Mouse (Mus musculus) mature B cell (primary cell): ENCODE measurements around the gene Dnm3.

Experiments
- in situ Hi-C: fragments of 300-500 bp; cut with MboI; formaldehyde crosslinking; loops from 2 replicates; pipeline ENCODE4 v1.14.3; 2019

Dnm3 gene

DNA sequence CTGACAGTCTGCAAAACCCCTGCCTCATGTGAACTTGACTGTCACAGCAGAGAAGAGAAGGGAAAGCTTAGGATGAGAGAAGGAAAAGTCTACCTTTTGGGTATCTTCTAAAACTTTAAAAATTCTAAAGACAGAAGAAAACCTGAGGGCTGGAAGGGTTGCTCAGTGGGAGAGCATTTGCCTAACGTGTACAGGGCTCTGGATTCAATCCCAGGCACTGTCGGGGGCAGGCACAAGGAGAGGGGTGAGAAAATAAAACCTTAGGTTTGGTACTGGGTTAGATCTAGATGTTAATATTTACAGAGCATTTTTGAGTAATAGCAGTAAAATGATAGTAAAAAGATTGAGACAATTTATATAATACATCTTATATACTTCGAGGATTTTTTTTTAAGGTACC is 353.4 kb downstream of the Dnm3 start:
- in situ Hi-C loops, result no loop called here

DNA sequence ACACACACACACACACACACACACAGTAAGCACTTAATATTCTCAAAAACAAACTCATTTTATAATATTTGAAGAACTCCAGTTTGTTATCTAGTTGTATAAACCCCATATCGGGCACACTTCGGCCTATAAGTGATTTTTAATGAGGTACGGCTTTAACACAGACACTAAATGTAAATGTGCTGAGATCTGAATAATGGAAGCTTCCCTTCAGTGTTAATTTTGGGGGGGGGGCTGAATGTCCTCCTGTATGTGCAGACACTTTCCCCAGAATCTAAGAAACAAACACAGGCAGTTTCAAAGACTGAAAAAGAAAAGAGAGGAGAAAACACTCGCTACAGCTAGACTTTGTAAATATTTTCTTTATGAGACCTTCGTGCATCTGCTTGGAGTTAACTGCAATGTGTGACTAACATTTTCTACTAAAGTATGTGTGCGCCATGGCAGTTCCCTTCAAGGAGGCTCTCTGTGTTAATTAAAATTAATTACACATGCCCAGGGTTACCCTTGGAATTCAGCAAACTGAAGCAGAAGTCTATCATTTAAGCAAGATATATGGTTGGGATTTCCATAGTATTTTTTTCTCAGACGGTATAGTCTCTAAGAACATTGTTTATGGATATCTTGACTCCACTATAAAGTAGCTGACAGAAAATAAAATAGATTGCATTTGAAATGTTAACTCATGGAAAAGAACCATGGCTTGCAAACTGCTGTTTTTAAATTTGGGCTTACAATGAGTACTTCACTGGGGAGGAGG is 356.2 kb downstream of the Dnm3 start:
- in situ Hi-C loops, result no loop called here

DNA sequence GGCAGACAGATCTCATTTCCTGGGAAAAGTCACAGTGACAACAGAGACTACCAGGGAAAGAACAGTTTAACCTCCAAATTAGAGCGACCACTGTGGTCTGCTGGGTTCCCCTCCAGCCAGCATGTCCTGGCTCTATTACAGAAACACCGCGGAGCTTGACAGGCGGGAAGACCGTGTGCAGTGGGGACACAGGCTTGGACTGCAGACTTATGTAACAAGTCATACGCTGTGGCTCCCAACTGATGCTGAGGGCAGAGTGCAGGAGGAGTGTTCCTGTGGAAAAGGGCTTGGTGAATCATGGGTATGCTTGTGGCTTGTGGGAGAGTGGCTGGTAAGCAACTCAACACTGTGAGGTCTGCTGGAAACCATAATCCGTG is 368.4 kb downstream of the Dnm3 start:
- in situ Hi-C loops, result no loop called here

DNA sequence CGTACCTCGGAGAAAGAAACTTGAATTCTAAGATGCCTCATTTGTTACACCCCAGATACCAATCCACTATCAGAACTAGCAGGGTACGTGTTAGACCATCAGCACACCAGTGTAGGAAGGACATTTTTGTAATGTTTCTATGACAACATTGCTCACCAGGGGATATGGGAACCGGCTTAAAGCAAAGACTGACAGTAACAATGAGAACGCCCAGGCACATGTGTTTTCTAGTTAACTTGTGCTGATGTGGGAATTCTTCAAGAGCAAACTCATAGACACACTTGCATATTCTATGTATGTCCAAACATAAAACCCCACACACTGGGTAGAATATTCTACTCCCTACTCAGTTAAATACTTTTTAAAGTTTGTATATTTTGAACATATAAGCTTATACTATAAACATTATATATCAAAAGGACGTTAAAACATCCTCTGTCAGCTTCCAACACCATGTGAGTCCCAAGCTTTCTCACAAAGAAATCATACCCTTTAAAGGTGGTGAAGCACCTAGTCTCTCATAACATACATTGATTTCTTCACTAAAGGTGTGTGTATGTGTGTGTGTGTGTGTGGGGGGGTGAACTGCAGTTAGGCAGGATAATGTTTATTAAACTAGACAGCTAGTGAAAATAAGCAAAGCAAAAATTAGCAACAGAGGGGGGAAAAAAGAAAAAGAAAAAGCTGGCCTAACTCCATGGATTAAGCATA is 369.0 kb downstream of the Dnm3 start:
- in situ Hi-C loops, result no loop called here

DNA sequence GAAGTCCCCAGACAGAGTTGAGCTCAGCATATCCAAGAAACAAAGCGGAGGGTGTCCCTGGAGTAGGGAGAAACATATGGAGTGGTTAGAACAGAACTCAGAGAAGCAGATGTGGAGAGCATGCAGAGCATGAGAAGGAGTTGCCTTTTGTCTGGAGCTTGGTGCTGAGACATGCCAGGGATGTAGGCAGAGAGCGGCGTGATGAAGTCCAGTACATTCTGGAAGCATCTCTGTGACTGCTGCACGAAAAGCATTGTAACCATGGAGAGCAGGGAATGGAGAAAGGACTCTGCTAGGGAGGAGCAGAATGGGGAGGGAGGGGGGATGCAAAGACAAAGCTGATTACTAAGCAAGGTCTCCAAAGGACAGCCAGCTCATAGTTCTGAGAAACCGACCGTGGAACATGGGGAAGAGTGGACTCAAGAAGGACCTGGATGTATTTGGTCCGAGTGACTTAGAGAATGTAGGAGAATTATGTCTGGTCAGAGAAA is 369.6 kb downstream of the Dnm3 start:
- in situ Hi-C loops, result no loop called here

DNA sequence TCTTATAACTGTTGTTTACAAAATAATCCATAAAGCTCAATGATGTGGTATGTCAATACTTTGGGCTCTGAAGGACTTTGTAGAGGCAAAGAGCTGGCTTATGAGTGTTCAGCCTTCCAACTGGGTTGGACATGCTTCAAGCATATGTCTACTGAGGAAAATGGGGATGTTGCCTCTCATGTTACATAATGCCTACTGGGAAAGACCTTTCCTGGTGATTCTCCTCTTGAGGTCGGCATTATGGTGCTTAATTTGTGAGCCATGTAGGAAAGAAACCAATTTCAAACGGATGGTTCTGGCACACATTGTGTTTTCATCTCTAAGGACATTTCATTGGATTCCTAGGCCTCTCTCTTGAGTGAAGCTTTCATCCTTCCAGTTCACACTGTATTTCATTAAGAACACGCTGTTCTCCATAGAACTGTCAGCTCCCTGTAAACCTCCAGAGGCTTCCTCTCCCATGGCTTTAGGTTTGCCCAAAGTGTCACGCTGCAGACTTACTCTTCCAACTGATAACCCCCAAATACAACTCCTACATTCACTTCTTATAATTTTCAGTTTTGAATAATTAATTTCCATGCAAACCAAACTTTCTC is 370.7 kb downstream of the Dnm3 start:
- in situ Hi-C loops, result no loop called here

DNA sequence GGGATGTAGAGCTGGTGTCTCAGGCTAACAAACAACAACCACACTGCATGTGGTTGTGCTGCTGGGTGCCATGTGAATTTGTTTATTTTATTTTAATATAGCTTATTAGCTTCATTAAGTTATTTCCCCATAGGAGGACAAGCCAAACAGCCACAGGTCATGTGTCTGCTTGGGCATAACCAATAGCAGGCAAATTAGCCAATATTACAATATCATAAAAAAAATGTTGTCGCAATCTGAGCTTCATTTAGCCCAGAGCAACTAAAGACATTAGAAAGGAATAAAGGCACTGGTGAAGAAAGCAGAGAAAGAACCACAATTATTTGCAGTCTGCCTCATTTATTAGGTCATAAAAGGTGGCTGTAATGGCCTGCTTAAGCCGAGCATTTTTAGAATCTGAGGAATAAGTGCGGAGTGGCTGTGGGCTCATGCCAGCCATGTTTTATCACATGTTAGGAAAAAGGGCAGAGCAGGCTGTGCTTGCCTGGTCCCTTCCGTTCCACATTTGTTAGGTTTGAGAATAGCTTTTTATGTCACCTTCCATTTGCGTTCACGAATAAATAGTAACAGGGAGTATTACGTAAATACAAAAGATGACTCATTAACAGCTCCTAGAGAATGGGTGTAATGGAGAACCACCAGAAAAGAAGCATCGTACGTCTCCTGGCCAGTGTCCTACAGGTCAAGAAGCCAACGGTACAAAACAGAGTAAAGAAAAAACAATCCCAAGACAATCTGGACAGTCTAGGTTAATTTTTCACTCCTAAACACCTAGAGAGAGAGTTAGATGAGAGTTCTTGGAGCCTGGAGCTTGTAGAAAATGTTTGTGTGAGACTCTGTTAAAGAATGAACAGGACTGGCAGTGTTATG is 376.6 kb downstream of the Dnm3 start:
- in situ Hi-C loops, result no loop called here

DNA sequence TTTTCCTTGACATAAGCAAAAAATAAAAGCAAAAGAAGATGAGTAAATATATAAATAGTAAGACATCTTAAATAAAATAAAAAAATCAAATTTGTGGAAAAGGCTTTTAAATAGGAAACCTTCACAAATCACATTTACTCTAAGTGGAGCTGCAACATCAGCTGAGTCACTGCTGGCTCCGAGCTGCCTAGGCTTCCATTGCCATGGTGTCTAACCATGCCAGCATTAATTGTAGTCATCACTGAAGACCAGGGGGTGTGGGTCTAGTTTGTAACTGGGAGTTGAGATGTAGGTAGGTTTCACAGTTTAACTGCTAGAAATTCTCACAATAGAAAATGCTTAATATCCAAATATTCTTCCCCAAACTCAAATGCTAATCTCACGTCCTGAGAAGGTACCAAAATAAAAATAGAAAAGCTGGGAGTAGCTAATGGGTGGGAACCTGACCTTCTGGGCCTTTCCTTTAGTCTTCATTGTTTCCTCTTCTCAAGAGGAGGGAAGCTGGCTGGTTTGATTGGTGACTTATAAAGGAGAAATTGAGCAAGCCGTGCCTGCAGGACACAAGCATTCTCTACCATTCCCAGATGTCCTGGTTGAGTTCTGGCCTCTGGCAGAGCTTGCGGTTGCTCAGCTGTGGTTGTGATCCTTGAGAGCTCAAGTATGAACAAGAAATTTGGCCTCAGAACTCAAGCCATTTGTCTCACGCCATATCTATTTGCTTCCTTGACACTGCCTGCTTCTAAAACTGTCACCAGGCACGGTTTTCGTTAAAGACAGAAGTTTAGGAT is 377.6 kb downstream of the Dnm3 start:
- in situ Hi-C loops, result no loop called here

DNA sequence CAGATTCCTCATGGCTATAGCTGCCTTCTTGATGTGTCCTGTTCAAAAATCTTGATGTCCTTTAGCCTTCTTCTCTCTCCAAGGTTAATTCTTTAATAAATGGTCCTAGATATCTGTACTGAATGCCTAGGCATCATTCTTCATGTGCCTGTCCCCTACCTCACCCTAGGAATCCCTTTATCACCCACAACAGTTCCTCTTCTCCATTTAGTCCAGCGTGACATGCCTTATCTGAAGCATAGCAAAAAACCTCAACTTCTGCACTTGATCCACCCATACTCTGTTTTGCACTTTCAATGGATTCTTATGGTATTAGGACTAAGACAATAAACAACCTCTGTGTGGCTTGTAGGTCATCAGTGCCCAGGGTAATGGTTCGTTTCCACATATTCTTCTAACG is 378.6 kb downstream of the Dnm3 start:
- in situ Hi-C loops, result no loop called here

DNA sequence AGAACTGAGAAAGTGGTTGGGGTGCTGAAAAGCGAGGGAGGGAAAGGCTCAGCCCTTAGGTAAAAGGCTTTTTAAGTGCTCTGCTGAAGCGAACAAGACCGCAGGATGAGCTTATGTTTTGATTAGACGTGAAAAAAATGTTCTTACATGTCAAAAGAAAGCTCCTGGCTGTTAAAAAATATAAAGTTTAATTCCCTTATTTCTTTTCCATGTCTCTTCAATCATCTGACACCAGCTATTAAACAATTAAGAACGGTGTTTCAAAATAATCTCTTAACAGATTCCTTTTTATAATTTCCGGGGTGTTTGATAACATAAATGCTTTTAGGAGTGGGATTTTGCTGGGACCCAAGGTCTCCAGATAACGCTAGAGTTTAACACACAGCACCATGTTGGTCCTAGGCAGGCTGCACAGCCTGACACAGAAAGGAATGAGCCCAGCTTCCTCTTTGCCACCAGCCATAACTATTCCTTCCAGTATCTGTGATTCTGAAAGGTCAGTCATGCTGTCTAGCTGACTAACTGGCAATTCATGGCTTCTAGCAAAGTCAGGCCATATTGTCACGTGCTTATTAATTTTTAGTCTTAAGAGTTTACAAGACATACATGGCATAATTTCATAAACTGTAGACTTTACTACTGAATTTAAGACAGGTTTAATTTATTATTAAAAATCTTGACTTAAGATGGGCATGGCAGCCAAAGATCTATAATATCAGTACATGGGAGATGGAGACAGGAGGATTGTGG is 383.1 kb downstream of the Dnm3 start:
- in situ Hi-C loops, result no loop called here

DNA sequence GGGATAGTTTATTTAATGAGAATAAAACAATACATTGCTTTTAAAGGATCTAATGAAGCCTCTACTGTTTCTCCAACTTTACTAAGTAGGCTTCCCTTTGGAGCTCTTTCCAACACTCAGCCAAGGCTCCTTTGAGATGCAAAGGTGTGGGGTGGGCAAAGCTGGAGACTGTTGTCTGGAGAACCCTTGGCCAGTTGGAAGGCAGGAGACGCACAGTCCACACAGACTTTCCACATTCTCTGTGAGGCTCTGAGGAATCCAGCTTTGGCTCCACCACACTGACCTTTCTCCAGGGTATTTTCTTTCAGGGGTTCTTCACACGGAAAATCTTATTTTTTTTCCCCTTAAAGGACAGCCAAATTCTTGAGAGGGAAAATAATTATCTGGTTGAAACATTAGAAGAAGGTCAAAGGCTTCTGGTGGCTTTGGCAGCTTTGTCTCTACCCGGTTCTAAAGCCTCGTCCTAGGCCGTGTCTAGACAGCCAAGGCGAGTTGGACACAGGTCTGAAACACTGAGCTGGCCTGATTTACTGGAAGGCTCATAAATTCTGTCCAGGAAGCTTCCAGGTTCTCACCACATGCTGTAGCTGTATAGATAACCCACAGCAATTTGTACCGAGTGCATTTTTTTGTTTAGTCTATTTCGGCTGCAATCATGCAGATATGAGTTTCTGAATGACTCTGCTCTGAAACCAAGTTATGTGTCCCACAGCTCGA is 383.9 kb downstream of the Dnm3 start:
- in situ Hi-C loops, result no loop called here

DNA sequence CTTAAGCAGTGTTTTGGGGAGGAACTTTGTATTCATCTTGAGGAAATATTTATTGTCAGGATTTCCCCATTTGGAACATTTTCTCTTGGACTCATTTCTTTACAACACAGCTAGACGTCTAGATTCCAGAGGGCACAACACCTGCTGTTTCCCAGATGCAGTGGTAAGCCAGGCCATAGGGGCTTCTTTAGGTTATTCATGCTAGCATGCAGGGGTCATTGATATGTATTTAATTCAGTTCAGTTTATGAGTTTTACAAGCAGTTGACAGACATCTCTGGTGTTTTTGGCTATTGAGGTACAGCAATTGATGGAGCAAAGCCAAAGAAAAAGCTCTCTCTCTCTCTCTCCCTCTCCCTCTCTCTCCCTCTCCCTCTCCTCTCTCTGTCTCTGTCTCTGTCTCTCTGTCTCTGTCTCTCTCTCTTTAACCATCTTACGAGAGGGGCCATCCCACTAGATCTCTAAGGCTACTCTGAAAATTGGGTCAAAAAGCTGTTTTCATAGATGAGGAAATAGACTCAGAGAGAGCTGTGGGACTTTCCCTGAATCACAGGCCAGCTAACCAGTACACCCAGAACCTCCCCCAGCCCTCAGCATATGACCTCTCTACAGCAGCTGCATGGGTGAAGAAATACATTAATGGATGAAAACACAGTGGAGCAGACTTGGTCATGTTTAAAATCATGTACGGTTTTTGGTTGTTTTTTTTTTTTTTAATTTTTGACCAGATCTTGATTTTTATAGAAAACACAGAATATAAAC is 384.8 kb downstream of the Dnm3 start:
- in situ Hi-C loops, result no loop called here

DNA sequence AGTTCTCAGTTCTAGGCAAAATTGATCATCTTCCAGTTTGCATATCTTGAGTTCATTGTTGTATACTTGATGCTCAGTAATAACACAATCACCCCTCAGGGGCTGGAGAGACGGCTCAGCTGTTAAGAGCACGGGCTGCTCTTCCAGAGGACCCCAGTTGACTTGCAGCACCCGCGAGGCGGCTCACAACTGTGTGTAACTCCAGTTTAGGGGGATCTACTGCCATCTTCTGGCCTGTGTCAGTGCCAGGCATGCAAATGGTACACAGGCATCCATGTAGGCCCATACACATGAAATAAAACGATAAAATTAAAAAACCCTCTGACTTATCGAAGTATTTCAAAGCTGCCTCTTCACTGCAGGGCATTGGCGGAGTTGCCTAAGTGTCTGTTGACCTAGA is 385.4 kb downstream of the Dnm3 start:
- in situ Hi-C loops, result no loop called here

DNA sequence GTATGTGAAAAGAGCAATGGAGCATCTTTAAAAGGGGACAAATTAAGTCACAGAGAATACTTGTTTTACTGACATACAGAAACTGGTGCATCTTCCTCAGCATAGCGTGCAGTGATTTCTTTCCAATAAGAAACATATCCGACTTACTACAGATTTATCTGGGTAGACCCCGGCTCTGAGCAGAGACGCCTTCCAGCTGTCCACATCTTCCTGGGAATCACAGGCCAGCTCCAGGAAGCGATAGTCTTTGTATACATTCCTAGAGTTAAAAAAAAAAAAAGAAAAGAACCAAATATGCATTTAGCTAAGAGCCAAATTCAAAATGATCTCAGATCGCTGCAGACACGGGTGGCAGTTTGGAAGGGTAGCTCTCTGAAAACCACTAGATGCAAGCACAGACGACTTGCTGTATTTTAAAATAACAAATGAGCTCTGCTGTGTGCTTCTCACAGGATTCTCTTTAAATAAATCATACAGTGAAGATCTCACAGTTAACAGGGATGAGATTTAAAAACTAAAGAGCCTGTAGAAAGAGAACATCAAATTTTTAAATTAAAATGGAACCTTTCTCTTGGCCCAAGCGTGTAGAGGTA is 393.9 kb downstream of the Dnm3 start:
- in situ Hi-C loops, result no loop called here

DNA sequence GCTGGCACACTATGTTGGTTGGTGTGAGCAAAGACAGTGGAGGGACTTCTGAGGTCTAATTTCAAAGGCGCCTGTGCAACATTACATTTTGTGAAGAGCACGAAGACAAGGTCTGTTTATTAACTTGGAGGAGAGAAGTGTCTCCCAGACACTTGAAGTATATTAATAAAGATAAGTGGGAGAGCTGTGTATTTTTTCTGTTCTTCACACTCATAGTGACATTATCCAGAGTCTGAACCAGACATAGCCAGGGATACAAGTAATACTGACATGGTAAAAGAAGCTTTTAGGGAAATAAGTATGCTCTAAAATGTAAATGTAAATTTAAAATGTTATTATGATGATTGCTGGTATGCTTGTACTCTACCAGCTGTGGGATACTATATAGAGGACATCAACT is 394.5 kb downstream of the Dnm3 start:
- in situ Hi-C loops, result no loop called here

DNA sequence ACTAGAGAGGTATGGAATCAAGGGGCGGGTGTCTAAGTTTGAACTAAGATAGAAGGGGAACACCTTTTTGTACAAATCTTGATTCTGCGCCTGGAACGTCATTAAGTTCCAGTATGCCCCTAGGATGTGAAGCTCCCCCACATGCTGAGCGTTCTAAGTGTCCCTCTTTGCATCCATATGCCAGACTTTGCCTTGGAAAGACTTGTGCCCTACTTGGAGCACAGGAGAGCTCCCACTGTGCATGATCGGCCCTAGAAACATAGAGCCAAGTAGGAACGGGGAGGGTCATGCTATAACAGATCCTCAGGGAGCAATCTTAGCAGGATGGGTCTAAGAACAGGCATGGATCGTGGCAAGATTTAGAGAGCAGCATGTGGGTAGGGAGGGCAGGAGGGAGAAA is 395.1 kb downstream of the Dnm3 start:
- in situ Hi-C loops, result no loop called here

DNA sequence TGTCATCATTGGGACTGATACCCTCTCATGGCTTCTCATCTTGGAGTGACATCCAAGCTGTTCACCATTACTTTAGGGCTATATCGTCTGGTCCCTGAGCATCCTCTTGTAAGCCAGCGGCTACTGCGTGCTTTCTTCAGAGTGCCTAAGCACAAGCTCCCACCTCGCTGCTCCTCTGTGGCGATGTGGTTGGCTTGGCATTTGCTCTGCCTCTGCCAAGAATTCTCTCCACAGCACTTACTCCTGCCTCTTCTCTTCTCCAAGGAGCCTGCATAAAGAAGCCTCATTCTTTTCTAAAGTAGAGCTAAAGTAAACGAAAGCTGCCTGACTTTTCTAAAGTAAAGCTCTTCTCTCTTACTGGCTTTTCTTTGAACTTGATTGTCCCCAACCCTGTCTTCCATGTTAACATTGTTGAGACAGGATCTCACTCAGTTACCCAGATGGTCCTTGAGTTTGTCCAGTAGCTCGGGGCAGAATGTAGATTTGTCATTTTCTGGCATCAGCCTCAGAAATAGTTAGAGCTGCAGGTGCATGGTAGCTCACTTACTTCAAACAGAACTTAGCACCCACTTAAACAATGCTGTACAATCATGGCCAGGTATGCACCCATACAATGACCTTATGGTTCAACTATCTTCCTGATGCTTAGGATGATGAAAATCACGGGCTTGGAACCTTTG is 396.0 kb downstream of the Dnm3 start:
- in situ Hi-C loops, result no loop called here

DNA sequence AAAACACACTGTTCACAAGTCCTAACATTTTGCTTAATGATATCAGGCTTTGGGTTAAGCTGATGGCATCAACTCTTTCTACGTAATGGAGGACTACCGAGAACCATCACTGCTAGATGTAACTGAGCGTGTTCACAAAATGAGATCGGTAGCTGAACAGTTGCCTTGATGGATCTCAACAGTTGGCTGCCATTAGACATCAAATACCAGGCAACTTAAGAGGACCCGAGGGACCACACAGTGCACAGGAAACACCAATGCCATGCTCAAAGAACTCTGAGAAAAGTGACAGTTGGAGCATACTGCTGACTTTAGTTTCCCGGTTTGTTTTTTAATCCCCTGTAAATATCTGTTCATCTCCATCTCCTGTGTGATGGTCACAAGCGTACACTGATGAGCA is 397.8 kb downstream of the Dnm3 start:
- in situ Hi-C loops, result no loop called here
